Mouse (Mus musculus): ENCODE results near the gene Zbtb26.

Gene Zbtb26

DNA sequence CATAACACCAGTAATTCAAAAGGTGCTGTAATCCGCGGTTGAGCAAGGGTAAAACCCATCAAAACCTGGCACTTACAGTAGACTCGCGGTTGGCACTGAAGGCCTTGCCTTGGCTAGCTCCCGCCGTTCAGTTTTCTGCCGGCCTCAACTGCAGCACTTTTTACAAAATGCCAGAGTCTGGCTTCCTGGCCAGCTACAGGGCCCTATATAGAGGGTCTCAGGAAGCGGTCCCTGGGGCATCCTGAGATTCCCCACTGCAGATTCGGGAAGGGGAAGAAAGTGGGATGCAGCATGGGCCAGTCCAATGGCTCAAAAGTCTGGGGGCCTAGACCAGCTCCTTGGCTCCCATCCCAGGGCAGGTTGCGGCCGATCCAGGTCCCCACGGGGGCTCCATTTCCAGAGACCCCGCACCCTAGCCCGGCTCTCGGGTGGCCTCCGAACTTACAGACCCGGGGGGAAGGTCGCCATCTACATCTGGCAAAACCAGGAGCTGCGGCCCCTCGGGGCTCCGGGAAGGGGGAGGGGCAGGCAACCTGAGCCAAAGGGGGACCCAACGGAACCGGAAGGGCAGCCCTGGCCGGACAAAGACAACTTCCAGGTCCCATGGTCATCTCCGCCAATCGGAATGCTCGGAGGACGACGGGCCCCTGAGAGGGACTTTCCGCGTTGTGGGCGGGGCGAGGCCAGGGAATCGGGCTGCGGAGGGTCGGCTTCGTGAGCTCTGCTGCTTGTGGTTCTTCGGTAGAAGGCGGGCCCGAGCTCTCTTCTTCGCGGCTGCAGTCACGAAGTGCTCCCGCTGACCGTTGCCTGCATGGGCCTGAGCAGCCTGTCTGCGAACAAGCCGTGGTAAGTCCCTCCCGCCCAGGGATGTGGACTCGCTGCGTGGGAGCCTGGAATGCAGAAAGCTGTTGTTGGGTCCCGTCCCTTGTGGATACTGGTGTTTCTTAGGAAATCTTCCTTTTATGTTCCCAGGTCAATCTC, at the start of gene Zbtb26, which contains the start of the genes Zbtb6 and Rabgap1:
Zbtb26 (minus strand) TSS at position 525 of the 981 bp plus-strand sequence.
Zbtb6 (minus strand) TSS at position 561 of the 981 bp plus-strand sequence.
Rabgap1 (plus strand) TSS at position 669 of the 981 bp plus-strand sequence.
- DNase-seq (ENCODE audit: low read depth, low spot score) = peak; percentile 98

DNA sequence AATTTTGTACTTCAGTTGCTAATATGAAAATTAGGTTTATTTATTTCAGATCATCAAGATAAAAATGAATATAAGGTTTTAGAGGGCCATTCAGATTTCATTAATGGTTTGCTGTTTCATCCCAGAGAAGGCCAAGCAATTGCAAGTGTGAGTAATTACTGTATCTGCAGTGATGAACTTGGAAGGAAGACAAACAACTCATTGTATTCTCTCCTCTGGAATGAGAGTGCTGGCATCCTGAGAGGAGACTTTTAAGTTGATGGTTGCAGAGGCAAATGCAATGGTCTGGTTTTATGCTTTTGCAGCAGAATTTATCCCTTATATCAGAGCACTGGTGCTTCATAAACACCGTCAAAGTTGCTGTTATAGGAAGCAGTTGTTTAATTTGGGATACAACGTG, 46.0 kb upstream of the Zbtb26 start:
- DNase-seq (ENCODE audit: low read depth, low spot score) = no peak

DNA sequence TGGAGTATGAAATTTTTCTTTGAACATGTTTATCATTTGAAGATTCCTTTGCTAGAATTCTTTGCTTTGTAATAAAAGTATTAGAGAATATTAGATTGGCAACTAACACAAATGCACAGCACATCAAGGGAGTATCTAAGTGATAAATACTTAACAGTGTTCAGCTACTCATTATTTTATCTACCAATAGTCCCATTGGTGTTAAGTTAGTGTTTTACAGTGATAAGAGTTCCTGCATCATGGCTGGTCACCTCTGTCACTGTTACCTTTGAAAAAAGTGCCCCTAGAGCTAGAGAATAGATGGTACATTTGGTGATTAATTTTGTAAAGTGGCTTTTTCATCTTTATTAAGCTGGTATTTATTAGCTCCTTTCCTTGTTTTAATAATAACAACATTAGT, 43.5 kb upstream of the Zbtb26 start:
- no peak for DNase-seq (ENCODE audit: low read depth, low spot score)

DNA sequence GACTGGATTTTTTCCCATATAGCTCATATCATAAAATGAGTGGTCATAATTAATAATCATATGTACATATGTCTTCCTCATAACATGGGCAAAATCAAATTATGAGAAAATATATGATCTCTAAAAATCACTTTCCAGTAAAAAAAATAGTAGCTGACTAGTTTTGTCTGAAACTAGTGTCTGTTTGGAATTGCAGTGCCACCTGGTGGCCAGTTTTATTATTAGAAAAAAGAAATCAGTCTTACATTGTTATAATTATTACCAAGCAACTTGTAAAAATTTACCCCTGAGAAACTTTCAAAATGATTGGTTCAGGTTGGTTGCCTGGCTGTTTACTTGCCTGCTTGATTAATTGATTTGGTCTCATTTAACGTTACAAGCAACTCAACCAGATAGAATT, 42.4 kb upstream of the Zbtb26 start:
- DNase-seq (ENCODE audit: low read depth, low spot score) = peak; percentile 84

DNA sequence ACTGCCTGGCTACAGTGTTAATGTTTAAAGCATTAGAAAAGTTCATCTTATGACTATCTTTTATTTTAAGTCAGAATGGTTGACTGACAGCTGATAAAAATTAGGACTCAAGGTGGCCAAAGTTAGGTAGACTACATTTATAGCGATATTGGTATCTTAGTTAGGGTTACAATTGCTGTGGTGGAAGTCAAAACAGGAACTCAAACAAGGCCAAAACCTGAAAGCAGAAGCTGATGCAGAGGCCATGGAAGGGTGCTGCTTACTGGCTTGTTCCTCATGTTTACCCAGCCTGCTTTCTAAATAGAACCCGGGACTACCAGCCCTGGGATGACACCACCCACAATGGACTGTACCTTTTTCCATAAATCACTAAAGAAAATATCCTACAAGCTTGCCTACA, 41.2 kb upstream of the Zbtb26 start:
- no peak for DNase-seq (ENCODE audit: low read depth, low spot score)

DNA sequence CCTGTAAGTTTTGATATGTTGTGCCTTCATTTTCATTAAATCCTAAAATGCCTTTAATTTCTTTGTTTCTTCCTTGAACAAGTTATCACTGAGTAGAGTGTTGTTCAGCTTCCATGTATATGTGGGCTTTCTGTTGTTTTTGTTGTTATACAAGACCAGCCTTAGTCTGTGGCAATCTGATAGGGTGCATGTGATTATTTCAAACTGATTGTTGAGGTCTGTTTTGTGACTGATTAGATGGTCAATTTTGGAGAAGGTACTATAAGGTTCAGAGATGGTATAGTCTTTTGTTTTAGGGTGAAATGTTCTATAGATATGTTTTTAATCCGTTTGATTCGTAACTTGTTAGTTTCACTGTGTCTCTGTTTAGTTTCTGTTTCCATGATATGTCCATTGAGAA, 37.1 kb upstream of the Zbtb26 start:
- no peak for DNase-seq (ENCODE audit: low read depth, low spot score)

DNA sequence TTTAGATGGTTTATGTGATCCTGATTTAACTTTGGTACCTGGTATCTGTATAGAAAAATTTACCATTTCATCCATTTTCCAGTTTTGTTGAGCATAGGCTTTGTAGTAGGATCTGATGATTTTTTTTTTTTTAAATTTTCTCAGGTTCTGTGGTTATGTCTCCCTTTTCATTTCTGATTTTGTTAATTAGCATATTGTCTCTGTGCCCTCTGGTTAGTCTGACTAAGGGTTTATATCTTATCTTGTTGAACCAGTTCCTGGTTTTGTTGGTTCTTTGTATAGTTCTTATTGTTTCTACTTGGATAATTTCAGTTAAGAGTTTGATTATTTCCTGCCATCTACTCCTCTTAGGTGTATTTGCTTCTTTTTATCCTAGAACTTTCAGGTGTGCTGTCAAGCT, 36.6 kb upstream of the Zbtb26 start:
- no peak for DNase-seq (ENCODE audit: low read depth, low spot score)

DNA sequence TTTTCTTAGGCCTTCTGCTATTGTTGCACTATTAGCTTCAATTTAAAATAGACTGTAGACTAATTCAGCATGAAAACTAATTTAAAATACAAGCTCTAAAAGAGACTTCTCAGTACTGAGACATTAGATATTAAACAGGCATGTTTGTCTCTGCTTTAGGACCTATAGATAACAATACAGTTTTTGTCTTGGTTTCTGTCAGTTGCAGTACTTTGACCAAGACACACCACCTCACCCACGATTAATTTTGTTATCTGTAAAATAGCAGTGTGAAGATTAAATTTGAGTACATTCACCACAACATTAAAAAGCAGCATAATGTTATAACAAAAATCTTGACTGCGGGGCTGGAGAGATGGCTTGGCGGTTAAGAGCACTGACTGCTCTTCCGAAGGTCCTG, 23.3 kb upstream of the Zbtb26 start:
- DNase-seq (ENCODE audit: low read depth, low spot score) = no peak

DNA sequence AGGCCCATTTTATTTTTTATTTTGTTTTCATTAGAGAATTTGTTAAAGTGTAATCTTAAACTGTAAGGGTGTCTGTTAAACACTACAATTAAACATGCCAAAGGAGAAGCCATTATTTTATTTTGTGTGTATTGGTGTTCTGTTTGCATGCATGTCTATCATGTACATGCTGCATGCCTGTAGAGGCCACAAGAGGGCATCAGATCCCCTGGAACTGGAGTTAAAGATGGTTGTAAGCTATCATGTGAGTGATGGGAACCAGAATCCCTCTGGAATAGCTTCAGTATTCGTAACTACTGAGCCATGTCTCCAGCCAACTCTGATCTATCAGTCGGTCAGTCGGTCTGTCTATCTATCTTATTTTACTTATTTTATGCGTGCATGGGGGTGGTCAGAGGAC, 17.8 kb upstream of the Zbtb26 start:
- no peak for DNase-seq (ENCODE audit: low read depth, low spot score)

DNA sequence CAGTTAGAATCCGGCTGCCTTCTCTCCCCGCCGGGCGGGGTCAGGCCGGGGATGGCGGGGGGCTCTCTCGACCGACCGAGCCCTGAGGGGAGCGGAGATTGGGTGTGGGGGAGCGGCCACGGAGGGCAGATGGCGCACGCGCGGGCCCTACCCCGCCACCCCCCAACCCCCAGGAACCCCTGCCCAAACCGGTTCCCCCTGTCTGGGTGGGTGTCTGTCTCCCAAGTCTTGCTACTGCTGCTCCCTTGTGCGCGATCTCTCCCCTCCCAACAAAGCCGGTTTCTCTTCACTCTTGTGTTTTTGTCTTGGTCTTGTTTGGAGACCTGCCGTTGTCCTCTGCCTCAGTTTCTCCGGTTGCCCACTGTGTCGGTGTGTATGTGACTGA, 9.4 kb upstream of the Zbtb26 start:
- no peak for DNase-seq (ENCODE audit: low read depth, low spot score)

DNA sequence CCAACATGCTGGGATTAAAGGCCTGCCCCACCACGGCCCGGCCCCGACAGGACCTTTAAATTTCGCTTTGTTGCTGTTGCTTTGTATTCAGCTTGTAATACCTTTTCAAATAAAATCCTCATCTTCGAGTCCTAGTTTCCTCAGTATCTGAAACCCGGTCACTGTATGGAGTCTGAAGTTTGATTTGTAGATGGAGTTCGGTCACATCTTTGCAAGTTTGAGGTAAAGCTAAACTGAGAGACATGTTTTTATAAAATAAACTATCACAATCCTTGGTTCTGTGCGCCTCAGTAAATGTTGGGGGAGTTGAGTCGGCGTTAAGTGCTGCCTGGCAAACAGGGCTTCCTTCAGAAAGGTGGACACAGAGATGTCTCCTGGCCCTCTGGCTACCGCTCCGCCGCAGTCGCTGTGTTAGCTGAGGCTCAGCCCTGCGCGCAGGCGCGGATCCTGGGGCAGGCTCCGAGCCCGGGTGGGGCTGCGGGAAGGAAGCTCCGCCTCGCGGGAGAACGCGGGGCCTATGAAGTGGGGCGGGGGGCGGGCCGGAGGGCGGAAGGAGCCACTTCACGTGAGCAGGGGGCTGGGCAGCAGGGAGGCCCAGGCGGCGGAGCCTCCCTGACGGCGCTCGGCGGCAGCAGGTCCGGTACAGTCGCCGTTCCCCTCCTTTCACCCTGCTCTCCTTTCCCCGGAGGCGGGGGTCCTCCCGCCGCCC, 8.9 kb upstream of the Zbtb26 start:
- DNase-seq (ENCODE audit: low read depth, low spot score) = peak; percentile 94

DNA sequence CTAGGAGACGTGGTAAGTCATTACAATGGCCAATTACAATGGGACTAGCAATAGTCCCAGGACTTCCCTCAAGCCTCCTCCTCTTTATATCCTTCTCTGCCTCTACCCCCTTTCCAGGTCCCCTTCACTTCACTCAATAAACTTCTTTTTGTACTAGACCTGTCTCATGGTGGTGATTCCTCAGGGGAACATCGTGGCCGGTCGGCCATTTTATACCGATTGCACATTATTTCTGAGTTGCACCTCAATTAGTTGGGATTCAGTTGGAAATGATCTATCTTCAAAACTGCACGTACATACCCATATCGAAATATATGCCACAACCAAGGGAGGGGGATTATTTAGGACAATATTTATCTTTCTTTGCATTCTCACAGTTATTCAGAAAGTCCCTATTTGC, 11.3 kb downstream of the Zbtb26 start:
- DNase-seq (ENCODE audit: low read depth, low spot score) = peak; percentile 62

DNA sequence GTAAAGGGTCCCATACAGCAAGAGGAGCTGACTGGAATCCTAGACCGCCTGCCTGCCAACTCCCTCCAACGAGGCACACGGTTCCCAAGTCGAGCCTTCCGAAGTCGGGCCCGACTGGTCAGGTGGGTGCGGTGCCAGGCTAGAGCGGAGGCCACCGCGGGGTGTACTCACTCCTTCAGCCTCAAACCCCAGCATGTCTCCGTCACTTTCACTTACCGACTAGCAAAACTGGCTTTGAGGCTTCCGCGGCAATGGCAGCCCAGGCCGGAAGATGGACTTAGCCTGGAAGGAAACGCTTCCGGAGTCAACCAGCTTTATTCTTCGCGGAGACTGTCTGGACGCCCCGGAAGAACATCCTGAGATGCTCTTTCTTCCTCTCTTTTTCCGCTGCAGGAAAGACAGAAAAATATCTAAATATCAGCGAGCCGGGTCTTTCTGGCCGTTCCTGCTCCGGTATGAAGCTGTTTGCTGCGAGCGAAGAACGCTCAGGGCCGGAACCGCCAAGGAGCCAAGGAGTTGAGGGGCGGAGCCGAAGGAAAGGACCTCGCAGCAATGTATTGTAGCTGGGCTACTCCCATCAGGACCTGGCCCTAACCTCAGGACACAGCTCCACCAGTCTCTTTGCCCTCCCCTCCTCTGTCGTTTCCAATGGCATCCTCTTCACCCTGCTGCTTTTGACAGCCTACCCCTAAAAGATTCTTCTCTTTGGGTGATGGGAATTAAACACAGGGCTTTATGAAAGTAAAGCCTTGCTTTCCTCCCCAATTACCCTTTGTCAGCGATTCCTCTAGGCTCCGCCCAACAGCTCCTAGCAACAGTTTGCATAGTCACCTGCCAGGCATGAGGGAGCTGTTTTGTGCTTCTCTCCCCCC, 12.1 kb downstream of the Zbtb26 start:
- DNase-seq (ENCODE audit: low read depth, low spot score) = peak; percentile 97

DNA sequence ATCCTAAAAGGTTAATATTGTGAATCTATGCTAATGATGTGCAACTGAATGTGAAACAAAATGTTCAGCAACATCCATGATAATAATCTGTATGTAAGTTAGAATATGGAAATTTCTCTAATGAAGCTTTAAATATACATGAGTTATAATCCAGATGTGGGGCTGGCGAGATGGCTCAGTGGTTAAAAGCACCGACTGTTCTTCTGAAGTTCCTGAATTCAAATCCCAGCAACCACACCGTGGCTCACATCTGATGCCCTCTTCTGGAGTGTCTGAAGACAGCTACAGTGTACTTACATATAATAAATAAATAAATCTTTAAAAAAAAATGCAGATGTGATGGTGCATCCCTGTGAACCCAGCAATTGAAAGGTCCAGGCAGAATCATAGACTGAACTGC, 19.3 kb downstream of the Zbtb26 start:
- DNase-seq (ENCODE audit: low read depth, low spot score) = peak; percentile 71

DNA sequence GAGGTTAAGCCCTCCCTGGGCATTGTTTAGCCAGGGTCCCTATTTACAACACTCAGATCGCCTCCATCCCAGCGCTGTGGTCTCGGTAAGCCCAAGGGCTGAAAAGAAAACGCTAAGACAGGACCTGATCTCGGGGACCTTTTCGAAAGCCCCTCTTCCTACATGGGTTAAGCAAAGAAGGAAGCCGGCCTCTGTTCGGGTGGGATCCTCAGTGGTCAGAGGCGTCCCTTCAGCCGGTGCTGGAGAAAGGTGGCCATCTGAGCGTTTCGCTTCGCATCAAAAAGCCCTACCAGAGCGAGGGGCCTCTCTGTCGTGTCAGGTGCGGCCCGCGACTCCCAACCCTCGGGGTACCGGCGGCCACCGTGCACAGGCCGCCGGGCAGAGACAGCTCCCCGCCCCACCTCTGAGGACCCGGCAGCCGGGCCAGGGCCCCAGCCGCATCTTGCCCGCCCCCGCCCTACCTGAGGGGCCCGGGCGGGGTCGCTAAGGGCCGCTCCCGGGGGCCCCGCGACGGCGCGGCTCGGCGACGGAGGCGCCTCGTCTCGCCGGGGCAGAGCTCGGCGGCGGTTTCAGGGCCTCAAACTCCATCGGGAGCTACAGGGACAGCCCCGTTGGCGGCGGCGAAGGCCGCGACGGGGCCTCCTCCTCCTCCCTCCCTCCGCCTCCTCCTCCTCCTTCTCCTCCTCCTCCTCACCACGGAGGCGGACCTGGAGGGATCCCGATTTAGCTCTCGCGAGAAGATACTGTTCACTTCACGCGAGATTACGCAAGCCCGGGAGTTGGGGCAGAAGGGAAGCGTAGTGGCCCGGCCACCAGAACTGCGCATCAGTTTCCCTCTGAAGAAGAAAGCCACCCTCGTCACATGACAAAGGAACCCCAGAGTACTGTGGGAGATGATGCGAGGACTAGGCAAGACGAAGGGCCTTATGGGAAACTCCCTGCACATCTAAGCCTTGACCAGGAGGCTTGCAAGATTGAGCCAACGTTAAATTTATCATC, 20.3 kb downstream of the Zbtb26 start, which contains the start of gene Rc3h2:
Rc3h2 (minus strand) TSS at position 598 of the 999 bp plus-strand sequence.
- peak; percentile 99 for DNase-seq (ENCODE audit: low read depth, low spot score)

DNA sequence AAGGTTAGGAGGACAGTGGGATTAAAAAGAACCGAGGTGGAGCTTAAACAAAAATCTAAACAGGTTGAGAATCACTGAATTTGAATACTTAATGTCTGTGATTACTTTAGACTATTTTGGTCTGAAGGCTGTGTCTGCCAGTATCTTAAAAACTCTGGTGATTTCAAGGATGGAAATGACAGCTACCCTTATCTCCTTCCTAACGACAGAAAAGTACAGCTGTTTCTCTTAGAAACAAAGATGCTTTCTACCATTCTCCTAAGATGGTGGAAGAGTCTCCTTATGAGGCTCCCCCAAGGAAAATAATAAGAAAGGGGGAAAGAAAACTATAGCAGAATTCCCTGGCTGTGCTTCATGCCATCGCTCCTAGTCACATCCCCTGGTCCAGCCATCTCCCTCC, 21.0 kb downstream of the Zbtb26 start:
- no peak for DNase-seq (ENCODE audit: low read depth, low spot score)

DNA sequence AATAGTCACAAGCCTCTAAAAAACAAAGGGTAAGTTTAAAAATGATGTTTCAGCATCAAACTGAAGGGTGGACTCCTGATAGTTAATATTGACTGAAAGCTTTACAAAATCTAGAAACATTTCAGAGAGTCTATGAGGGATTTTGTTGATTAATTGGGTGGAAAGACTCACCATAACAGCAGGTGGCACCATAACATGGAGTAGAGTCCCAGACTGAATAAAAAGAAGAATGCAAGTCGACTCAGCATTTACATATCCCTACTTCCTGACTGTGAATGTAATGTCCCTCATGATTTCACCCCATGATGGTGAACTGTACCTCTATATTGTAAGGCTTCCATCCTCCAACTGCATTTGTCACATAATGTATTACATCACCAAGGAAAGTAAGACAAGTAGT, 47.4 kb downstream of the Zbtb26 start:
- DNase-seq (ENCODE audit: low read depth, low spot score) = peak; percentile 44

DNA sequence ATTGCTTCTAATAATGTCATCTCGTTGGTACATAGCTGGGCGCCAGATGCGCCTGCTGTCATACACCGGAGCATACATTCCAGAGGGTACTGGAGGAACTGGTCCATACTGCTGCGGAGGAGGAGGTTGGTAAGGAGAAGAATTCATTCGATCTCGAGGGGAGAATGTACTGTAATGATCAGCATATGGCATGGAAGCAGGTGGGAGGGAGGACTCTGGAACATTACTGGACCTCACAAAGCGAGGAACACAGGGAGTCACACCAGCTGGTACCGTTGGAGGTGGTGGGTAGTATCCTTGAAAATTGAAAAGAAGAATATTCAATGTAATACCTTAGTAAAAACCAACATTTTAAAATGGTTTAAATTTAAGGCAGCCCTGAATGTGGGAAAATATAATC, 60.0 kb downstream of the Zbtb26 start:
- DNase-seq (ENCODE audit: low read depth, low spot score) = no peak

All from 3T3-L1 (cell line).